Mouse (Mus musculus): ENCODE data around the gene St7.

DNA sequence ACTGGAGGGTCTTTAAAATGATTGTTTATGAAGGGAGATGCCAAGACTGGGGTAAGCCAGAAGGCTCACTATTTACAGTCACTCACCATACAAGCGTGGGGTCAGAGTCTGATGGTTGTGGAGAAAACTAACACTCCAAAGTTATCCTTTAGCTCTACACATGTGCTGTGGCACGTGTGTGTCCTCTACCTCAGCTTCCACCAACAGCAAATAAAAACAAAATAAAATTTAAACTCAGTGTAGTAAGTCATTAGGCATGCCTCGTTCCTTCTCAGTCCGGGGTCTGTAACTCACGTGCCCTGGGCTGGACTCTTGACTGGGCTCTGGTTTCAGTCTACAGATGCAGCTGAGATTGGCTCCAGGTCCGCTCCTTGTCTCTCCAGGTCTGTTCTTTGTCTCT lies 27.3 kb downstream of the St7 start:
- TF ChIP-seq CTCF (IDR thresholded peaks at IDR 0.05; ENCODE audit: low read depth) (no peak), EP300 (IDR thresholded peaks at IDR 0.05; ENCODE audit: low read depth) (no peak)

Data from heart, postnatal 0 days (tissue).